Mouse (Mus musculus) midbrain, postnatal 0 days (tissue): ENCODE results near the gene Ccdc124. TPM values are rescaled to one million over a fixed set of nuclear protein-coding genes. Genes with fewer than 3 reads are reported as not detected.

Experiments used
- ATAC-seq: fragments of 200-750 bp; cut with Nextera tagmentation; 2 replicates; pipeline ENCODE4 v1.8.0; 2017; ENCODE audit warnings: moderate number of reproducible peaks, mild to moderate bottlenecking, moderate TSS enrichment, moderate library complexity; ENCODE audit not compliant: low FRiP score
- DNase-seq: peaks from one replicate; pipeline ENCODE4 v3.0.0-alpha.2; 2015; ENCODE audit warnings: low spot score
- H3K27ac ChIP-seq: fragments of 300-500 bp; sonication (generic); 2 replicates; pipeline ENCODE4 v1.5.1; 2014; ENCODE audit warnings: low read depth, mild to moderate bottlenecking, low read length, mixed read lengths
- H3K27me3 ChIP-seq: fragments of 300-500 bp; sonication (generic); 2 replicates; pipeline ENCODE4 v1.6.1; 2014; ENCODE audit warnings: low read length, control low read depth, mixed read lengths; ENCODE audit not compliant: insufficient read depth
- H3K36me3 ChIP-seq: fragments of 300-500 bp; sonication (generic); 2 replicates; pipeline ENCODE4 v1.6.1; 2014; ENCODE audit warnings: low read length, control low read depth, mixed read lengths; ENCODE audit not compliant: insufficient read depth
- H3K4me1 ChIP-seq: fragments of 300-500 bp; sonication (generic); 2 replicates; pipeline ENCODE4 v1.6.1; 2014; ENCODE audit warnings: mild to moderate bottlenecking, control low read depth, antibody characterized with exemption, low read length, mixed read lengths; ENCODE audit not compliant: insufficient read depth
- H3K4me2 ChIP-seq: fragments of 300-500 bp; sonication (generic); 2 replicates; pipeline ENCODE4 v1.6.1; 2014; ENCODE audit warnings: low read depth, mild to moderate bottlenecking, low read length, mixed read lengths; ENCODE audit not compliant: poor library complexity, severe bottlenecking
- H3K4me3 ChIP-seq: fragments of 300-500 bp; sonication (generic); 2 replicates; pipeline ENCODE4 v1.5.1; 2014; ENCODE audit warnings: low read depth, mild to moderate bottlenecking, low read length, moderate library complexity
- H3K9ac ChIP-seq: fragments of 300-500 bp; sonication (generic); replicated peaks from 2 replicates; pipeline ENCODE4 v1.6.1; 2014; ENCODE audit warnings: mild to moderate bottlenecking, low read length, moderate library complexity, mixed read lengths; ENCODE audit not compliant: poor library complexity, severe bottlenecking
- H3K9me3 ChIP-seq: fragments of 300-500 bp; sonication (generic); 2 replicates; pipeline ENCODE4 v1.6.1; 2016; ENCODE audit warnings: low read length, control low read depth
- CTCF ChIP-seq: IDR thresholded peaks from 2 replicates; pipeline ENCODE4 v1.5.1; 2016; ENCODE audit warnings: antibody characterized with exemption, mild to moderate bottlenecking
- WGBS: fragments of 180-500 bp; shearing (Covaris S2); extraction: QIAGEN DNeasy Blood & Tissue Kit; methylation state at CpG from one replicate; pipeline ENCODE4 v1.1.7; 2014; 5-methylcytosine and 5-hydroxymethylcytosine counted together
- polyA plus RNA-seq: library from polyadenylated mRNA; unstranded; fragments of >200 nt; fragmentation: Nextera tagmentation; extraction: Ambion mirVana; gene quantifications from 2 replicates; pipeline ENCODE4 v1.2.1, GENCODE M21; 2015
- total RNA-seq: library from RNA; depleted of rRNA; stranded (reverse); fragments of >200 nt; gene quantifications from 2 replicates; pipeline ENCODE4 v1.2.3, GENCODE M21; 2014

Gene Ccdc124
- total and polyA plus RNA-seq, 2 experiments from 2014 or later: 48.6 to 159 TPM

DNA sequence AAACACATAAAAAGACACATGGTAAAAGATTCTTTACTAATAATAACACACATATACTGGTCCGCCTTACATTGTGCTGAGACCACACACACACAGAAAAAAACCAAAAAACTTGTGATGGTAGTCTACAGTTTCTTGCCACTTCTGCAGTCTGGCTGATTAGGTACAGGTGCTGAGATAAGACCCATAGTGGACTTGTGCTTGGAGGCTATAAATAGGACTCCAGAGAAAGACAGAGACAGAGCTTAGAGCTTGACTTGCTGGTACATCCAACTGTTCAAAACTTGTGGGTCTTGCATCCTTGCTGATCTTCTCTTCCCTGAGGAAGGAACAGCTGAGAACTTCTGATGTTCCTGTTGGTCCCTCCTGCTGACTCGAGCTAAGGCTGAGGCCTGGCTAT lies 33.8 kb upstream of the Ccdc124 start:
- Histone ChIP-seq H3K36me3 (peaks cover 15% of the 10 kb centered on the region), H3K4me1 (peaks cover 3% of the 10 kb centered on the region; the same call in 1 of the 2 replicates), H3K4me3 (no peak overlapping the region), H3K27ac (no peak overlapping the region), H3K9ac (no peak overlapping the region), H3K9me3 (no peaks in the 10 kb centered on the region), H3K4me2 (no peak overlapping the region), H3K27me3 (0 out of 2 replicates have a peak, but pooled peaks cover 2% of the 10 kb centered on the region)
- WGBS: 93% methylated on average over 2 of the region's 2 CpGs
- DNase-seq (no peak), ATAC-seq (no peak)
- TF ChIP-seq CTCF: no peak

GRCm38 (mm10) chr8:70905831-70906736 lies 32.3 kb upstream of the Ccdc124 start, which contains the start of gene Map1s:
Gene Map1s, plus strand, starts transcription at chr8:70905932.
- H3K27ac ChIP-seq: peak within 1 kb of the TSS; percentile 91
- peak; percentile 93 for DNase-seq
- WGBS: under 1% methylated on average over 68 of the region's 86 CpGs
- peak within 1 kb of the TSS; percentile 89 for H3K9ac ChIP-seq
- peaks cover 3% of the 10 kb centered on the region; the same call in 1 of the 2 replicates for H3K4me1 ChIP-seq
- peak within 1 kb of the TSS; percentile 88 for H3K4me3 ChIP-seq
- 0 out of 2 replicates have a peak, but pooled peaks cover 4% of the 10 kb centered on the region for H3K36me3 ChIP-seq
- H3K27me3 ChIP-seq: 0 out of 2 replicates have a peak, but pooled peaks cover 4% of the 10 kb centered on the region
- peak within 1 kb of the TSS; percentile 92 for H3K4me2 ChIP-seq
- peak; percentile 95 for ATAC-seq
- peak; percentile 25; the same call in 1 of the 2 replicates for TF ChIP-seq CTCF
- H3K9me3 ChIP-seq: no peaks in the 10 kb centered on the region

GRCm38 (mm10) chr8:70905463-70905830 lies 31.7 kb upstream of the Ccdc124 start:
- Histone ChIP-seq H3K27ac (peak overlapping the region; percentile 91), H3K27me3 (0 out of 2 replicates have a peak, but pooled peaks cover 4% of the 10 kb centered on the region), H3K9me3 (no peaks in the 10 kb centered on the region), H3K4me2 (peak overlapping the region; percentile 92), H3K36me3 (no peaks in the 10 kb centered on the region), H3K9ac (peak overlapping the region; percentile 89), H3K4me1 (peaks cover 3% of the 10 kb centered on the region; the same call in 1 of the 2 replicates), H3K4me3 (peak overlapping the region; percentile 88)
- no peak for TF ChIP-seq CTCF
- 13% methylated on average over 8 of the region's 8 CpGs for WGBS
- DNase-seq (no peak), ATAC-seq (peak; percentile 35)

- H3K27ac ChIP-seq: no peak overlapping the region
- WGBS: 66% methylated on average over 4 of the region's 4 CpGs
These were observed 30.8 kb upstream of the Ccdc124 start for GRCm38 (mm10) chr8:70904532-70904931.

GRCm38 (mm10) chr8:70903582-70903981 lies 29.8 kb upstream of the Ccdc124 start:
- no peak for TF ChIP-seq CTCF
- H3K27ac ChIP-seq: no peak overlapping the region
- H3K4me3 ChIP-seq: no peak overlapping the region
- H3K36me3 ChIP-seq: no peaks in the 10 kb centered on the region
- DNase-seq (no peak), ATAC-seq (no peak)
- no peaks in the 10 kb centered on the region for H3K9me3 ChIP-seq
- 0 out of 2 replicates have a peak, but pooled peaks cover 4% of the 10 kb centered on the region for H3K27me3 ChIP-seq
- peaks cover 3% of the 10 kb centered on the region; the same call in 1 of the 2 replicates for H3K4me1 ChIP-seq
- no peak overlapping the region for H3K9ac ChIP-seq
- H3K4me2 ChIP-seq: no peak overlapping the region

More at GRCm38 (mm10) chr8:70904532-70904931, 30.8 kb upstream of the Ccdc124 start:
- Histone ChIP-seq H3K9ac (no peak overlapping the region), H3K36me3 (no peaks in the 10 kb centered on the region), H3K9me3 (no peaks in the 10 kb centered on the region), H3K4me1 (peaks cover 3% of the 10 kb centered on the region; the same call in 1 of the 2 replicates), H3K4me2 (no peak overlapping the region), H3K27me3 (0 out of 2 replicates have a peak, but pooled peaks cover 4% of the 10 kb centered on the region), H3K4me3 (no peak overlapping the region)
- ATAC-seq (no peak), DNase-seq (no peak)
- TF ChIP-seq CTCF: no peak

DNA sequence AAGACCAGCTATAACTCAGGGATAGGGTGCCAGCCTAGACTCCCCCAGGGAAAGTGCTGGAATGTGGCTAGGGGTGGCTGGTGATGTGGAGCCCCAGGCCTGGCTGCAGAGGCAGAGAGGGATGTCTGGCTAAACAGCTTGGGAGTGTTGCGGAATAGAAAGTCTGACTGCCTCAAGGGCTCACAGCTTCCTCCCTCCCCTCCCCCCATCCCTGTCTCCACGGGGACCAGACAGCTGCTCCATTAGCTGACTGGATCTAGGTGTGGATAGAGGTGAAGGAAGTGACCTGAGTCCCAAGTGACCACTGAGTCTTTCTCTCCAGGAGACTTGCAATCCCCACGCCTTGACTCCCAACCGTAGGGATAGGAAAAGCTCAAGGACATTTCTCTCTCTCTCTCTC lies 29.4 kb upstream of the Ccdc124 start:
- Histone ChIP-seq H3K9me3 (no peaks in the 10 kb centered on the region), H3K36me3 (no peaks in the 10 kb centered on the region), H3K9ac (no peak overlapping the region), H3K27ac (no peak overlapping the region), H3K27me3 (0 out of 2 replicates have a peak, but pooled peaks cover 4% of the 10 kb centered on the region), H3K4me2 (no peak overlapping the region), H3K4me1 (peaks cover 3% of the 10 kb centered on the region; the same call in 1 of the 2 replicates), H3K4me3 (no peak overlapping the region)
- no peak for TF ChIP-seq CTCF
- no peak for ATAC-seq
- no peak for DNase-seq
- 45% methylated on average over 4 of the region's 4 CpGs for WGBS
